ENCODE assay signal across 19 mouse cellular contexts in genomic region chr14:93169201-93169600, GRCm38 (mm10).
A peak's percentile ranks its signal among the peaks of the same experiment; 100 is the strongest.
DNase-seq lines count a peak whose midpoint lies in the region; ATAC-seq and TF ChIP-seq lines count a peak whose summit lies in the region.
"Had no signal": no experiment of that assay in that cellular context is flagged by ENCODE, and none has a peak within 500 bp of the region (broad histone marks: within the 10 kb centered on the region; RNA-seq: fewer than 3 reads in every experiment).

No protein-coding gene starts in this region.

- no peaks in the 10 kb centered on the region for H3K9me3 ChIP-seq in forebrain, embryonic 16.5 days (ENCODE audit: control insufficient read depth, low read length)
- no peaks in the 10 kb centered on the region for H3K9me3 ChIP-seq in forebrain, embryonic 12.5 days
- H3K9me3 ChIP-seq in midbrain, postnatal 0 days (ENCODE audit: low read length): no peaks in the 10 kb centered on the region
- no peaks in the 10 kb centered on the region for H3K9me3 ChIP-seq in midbrain, embryonic 16.5 days (replicated peaks; ENCODE audit: control insufficient read depth, low read length, poor library complexity, severe bottlenecking)
- H3K9me3 ChIP-seq in kidney, embryonic 15.5 days (replicated peaks): no peaks in the 10 kb centered on the region

- no peak overlapping the region for H3K4me3 ChIP-seq in forebrain, embryonic 16.5 days (replicated peaks; ENCODE audit: low read length)
- H3K4me3 ChIP-seq in forebrain, embryonic 12.5 days (replicated peaks): no peak overlapping the region
- H3K4me3 ChIP-seq in midbrain, postnatal 0 days (ENCODE audit: low read depth, low read length): no peak overlapping the region
- H3K4me3 ChIP-seq in midbrain, embryonic 16.5 days (ENCODE audit: low read depth, low read length): no peak overlapping the region
- no peak overlapping the region for H3K4me3 ChIP-seq in kidney, embryonic 15.5 days (replicated peaks)

- H3K36me3 ChIP-seq in forebrain, embryonic 16.5 days (ENCODE audit: control insufficient read depth, insufficient read depth): no peaks in the 10 kb centered on the region
- no peaks in the 10 kb centered on the region for H3K36me3 ChIP-seq in forebrain, embryonic 12.5 days (replicated peaks)
- H3K36me3 ChIP-seq in midbrain, postnatal 0 days (ENCODE audit: insufficient read depth, low read length): no peaks in the 10 kb centered on the region
- H3K36me3 ChIP-seq in midbrain, embryonic 16.5 days (ENCODE audit: control insufficient read depth, insufficient read depth, low read length): no peaks in the 10 kb centered on the region
- no peaks in the 10 kb centered on the region for H3K36me3 ChIP-seq in kidney, embryonic 15.5 days

- peak; percentile 28; the same call in 1 of the 2 replicates for ATAC-seq in forebrain, embryonic 16.5 days
- ATAC-seq in forebrain, embryonic 12.5 days (ENCODE audit: low FRiP score): no peak
- ATAC-seq in midbrain, postnatal 0 days (ENCODE audit: low FRiP score): no peak
- no peak for ATAC-seq in midbrain, embryonic 16.5 days
- ATAC-seq in kidney, embryonic 15.5 days (replicated peaks; ENCODE audit: low FRiP score): no peak
- ATAC-seq: Patski had no signal

- H3K4me2 ChIP-seq in forebrain, embryonic 16.5 days (ENCODE audit: low read length): no peak overlapping the region
- H3K4me2 ChIP-seq in forebrain, embryonic 12.5 days: no peak overlapping the region
- no peak overlapping the region for H3K4me2 ChIP-seq in midbrain, postnatal 0 days (ENCODE audit: low read depth, low read length, poor library complexity, severe bottlenecking)
- no peak overlapping the region for H3K4me2 ChIP-seq in midbrain, embryonic 16.5 days (ENCODE audit: low read length)
- H3K4me2 ChIP-seq in kidney, embryonic 15.5 days: no peak overlapping the region
- H3K4me2 ChIP-seq: heart, embryonic 11.5 days; lung, embryonic 14.5 days had no signal

- H3K27ac ChIP-seq in forebrain, embryonic 16.5 days (ENCODE audit: low read length): no peak overlapping the region
- H3K27ac ChIP-seq in forebrain, embryonic 12.5 days: no peak overlapping the region
- H3K27ac ChIP-seq in midbrain, postnatal 0 days (ENCODE audit: low read depth, low read length): no peak overlapping the region
- H3K27ac ChIP-seq in midbrain, embryonic 16.5 days (ENCODE audit: low read length): no peak overlapping the region
- H3K27ac ChIP-seq in kidney, embryonic 15.5 days: no peak overlapping the region
- H3K27ac ChIP-seq: macrophage; stomach, postnatal 0 days had no signal

- no peaks in the 10 kb centered on the region for H3K27me3 ChIP-seq in forebrain, embryonic 16.5 days (replicated peaks; ENCODE audit: control insufficient read depth, insufficient read depth, low read length)
- no peaks in the 10 kb centered on the region for H3K27me3 ChIP-seq in forebrain, embryonic 12.5 days
- no peaks in the 10 kb centered on the region for H3K27me3 ChIP-seq in midbrain, postnatal 0 days (ENCODE audit: insufficient read depth, low read length)
- H3K27me3 ChIP-seq in midbrain, embryonic 16.5 days (ENCODE audit: control insufficient read depth, insufficient read depth, low read depth, low read length): no peaks in the 10 kb centered on the region
- H3K27me3 ChIP-seq in kidney, embryonic 15.5 days: no peaks in the 10 kb centered on the region

- no peak overlapping the region for H3K9ac ChIP-seq in forebrain, embryonic 16.5 days (replicated peaks; ENCODE audit: low read depth, low read length)
- no peak overlapping the region for H3K9ac ChIP-seq in forebrain, embryonic 12.5 days
- no peak overlapping the region for H3K9ac ChIP-seq in midbrain, postnatal 0 days (replicated peaks; ENCODE audit: low read length, poor library complexity, severe bottlenecking)
- H3K9ac ChIP-seq in midbrain, embryonic 16.5 days (ENCODE audit: low read depth, low read length): no peak overlapping the region
- no peak overlapping the region for H3K9ac ChIP-seq in kidney, embryonic 15.5 days
- H3K9ac ChIP-seq: lung, embryonic 14.5 days had no signal

- no peaks in the 10 kb centered on the region for H3K4me1 ChIP-seq in forebrain, embryonic 16.5 days (replicated peaks; ENCODE audit: control insufficient read depth, insufficient read depth, low read length)
- no peaks in the 10 kb centered on the region for H3K4me1 ChIP-seq in forebrain, embryonic 12.5 days
- H3K4me1 ChIP-seq in midbrain, postnatal 0 days (ENCODE audit: insufficient read depth, low read length): no peaks in the 10 kb centered on the region
- no peaks in the 10 kb centered on the region for H3K4me1 ChIP-seq in midbrain, embryonic 16.5 days (ENCODE audit: control insufficient read depth, insufficient read depth, low read length)
- H3K4me1 ChIP-seq in kidney, embryonic 15.5 days: no peaks in the 10 kb centered on the region

- TF ChIP-seq CTCF in midbrain, postnatal 0 days (IDR thresholded peaks at IDR 0.05): no peak

- DNase-seq in adrenal gland, postnatal 14 days: peak; percentile 5
- DNase-seq in adrenal gland, adult 18-20 months (ENCODE audit: low spot score in 2 of 2): no peak
- peak; percentile 66 for DNase-seq in midbrain, postnatal 0 days (ENCODE audit: low spot score)
- no peak for DNase-seq in ovary, adult 18-20 months (ENCODE audit: low spot score)
- DNase-seq: gastrocnemius, postnatal 36 days; heart, postnatal 36 days; kidney, adult 11 months; kidney, postnatal 14 days; layer of hippocampus, adult 9-11 months; lung, embryonic 14.5 days; thymus, postnatal 25 days had no signal

Comparison
In these comparisons a context has a peak if more than half of its experiments do, and no peak if none do; other contexts are left out.
1. DNase-seq: peak in adrenal gland, postnatal 14 days (single experiment) and midbrain, postnatal 0 days (single experiment); none in adrenal gland, adult 18-20 months (0 of 2) and ovary, adult 18-20 months (single experiment).